Mouse (Mus musculus): ENCODE measurements around the gene Hist1h2be.

DNA sequence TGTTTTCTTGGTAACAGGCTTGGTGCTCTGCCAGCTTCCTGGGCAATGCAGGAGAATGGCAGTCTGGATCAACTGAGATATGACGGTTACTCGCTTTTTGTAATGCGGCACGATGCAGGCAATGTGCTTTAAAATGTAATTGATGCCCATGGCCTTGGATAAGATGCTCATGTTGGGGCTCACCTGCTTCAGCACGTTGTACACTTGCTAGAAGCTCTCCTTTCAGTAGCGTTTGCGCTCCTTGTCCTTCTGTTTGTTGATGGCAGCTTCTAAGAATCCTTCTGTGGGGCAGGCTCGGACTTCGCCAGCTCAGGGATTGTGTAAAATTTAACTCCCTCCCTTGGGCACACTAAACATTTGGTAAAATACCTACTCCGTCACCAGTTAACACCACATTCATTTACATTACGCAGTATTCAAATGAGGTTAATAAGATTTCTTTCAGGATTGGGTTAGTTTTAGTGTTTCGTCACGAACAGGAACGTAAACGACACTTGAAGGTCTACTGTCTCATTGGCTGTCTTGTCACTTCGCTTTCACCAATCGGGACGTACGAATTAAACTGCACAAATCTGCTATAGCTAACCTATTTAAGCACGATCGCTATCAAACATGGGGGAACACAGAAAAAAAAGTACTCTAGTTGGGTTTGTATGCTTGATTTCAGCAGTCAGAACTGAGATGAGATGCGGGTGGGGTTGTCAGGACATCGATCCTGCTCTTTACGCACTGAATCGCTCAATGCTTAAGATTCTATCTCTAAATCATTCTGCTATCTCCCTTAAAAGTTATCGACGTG is at the start of gene Hist1h2be:
- TF ChIP-seq CTCF (IDR thresholded peaks at IDR 0.05; ENCODE audit: extremely low read depth, insufficient read depth, insufficient read length, insufficient replicate concordance): no peak
- no peak; the same call in 1 of the 2 replicates for TF ChIP-seq POLR2A (IDR thresholded peaks at IDR 0.05; ENCODE audit: low read depth, low read length)

Measured in spleen, adult 2 months (tissue).